Mouse (Mus musculus) ES-Bruce4 (cell line): ENCODE measurements around the gene Cfap20. TPM values are rescaled to one million over a fixed set of nuclear protein-coding genes. Genes with fewer than 3 reads are reported as not detected.

Experiments used
- H3K27ac ChIP-seq: 2 replicates; pipeline ENCODE4 v1.5.1; 2012; ENCODE audit warnings: low read length, inconsistent platforms; ENCODE audit not compliant: insufficient read depth
- H3K27me3 ChIP-seq: 2 replicates; pipeline ENCODE4 v1.6.1; 2012; ENCODE audit warnings: mild to moderate bottlenecking, low read length, inconsistent platforms; ENCODE audit not compliant: control insufficient read depth, poor library complexity, insufficient read depth, severe bottlenecking
- H3K36me3 ChIP-seq: 2 replicates; pipeline ENCODE4 v1.6.1; 2012; ENCODE audit warnings: inconsistent platforms, mild to moderate bottlenecking, low read length, moderate library complexity; ENCODE audit not compliant: control insufficient read depth, poor library complexity, insufficient read depth, severe bottlenecking
- H3K4me1 ChIP-seq: one replicate; pipeline ENCODE4 v1.8.1; 2011; ENCODE audit warnings: low read length; ENCODE audit not compliant: control insufficient read depth, insufficient read depth
- H3K4me3 ChIP-seq: 2 replicates; pipeline ENCODE4 v1.5.1; 2011; ENCODE audit warnings: low read depth, mild to moderate bottlenecking, low read length
- H3K9ac ChIP-seq: 2 replicates; pipeline ENCODE4 v1.6.1; 2012; ENCODE audit warnings: low read depth, mild to moderate bottlenecking, inconsistent platforms; ENCODE audit not compliant: poor library complexity, severe bottlenecking
- H3K9me3 ChIP-seq: replicated peaks from 2 replicates; pipeline ENCODE4 v1.6.1; 2012; ENCODE audit warnings: mild to moderate bottlenecking, low read length, inconsistent platforms; ENCODE audit not compliant: control insufficient read depth, poor library complexity, insufficient read depth, severe bottlenecking
- CTCF ChIP-seq: IDR thresholded peaks from one replicate; pipeline ENCODE4 v1.8.1; 2011; ENCODE audit warnings: low read depth, low read length
- EP300 ChIP-seq: IDR thresholded peaks from 2 replicates; pipeline ENCODE4 v1.6.1; 2011; ENCODE audit warnings: low read depth, low read length; ENCODE audit not compliant: insufficient read depth
- POLR2A ChIP-seq: IDR thresholded peaks from one replicate; pipeline ENCODE4 v1.8.1; 2011; ENCODE audit warnings: low read length; ENCODE audit not compliant: insufficient read depth
- polyA plus RNA-seq: library from polyadenylated mRNA; stranded (reverse); fragments of >200 nt; gene quantifications from 2 replicates; pipeline ENCODE4 v1.2.4, GENCODE M21; 2011; ENCODE audit warnings: low read depth; ENCODE audit not compliant: missing spikeins, insufficient read depth, insufficient read length

The Cfap20 gene
- polyA plus RNA-seq, 1 experiment: 132 TPM

DNA sequence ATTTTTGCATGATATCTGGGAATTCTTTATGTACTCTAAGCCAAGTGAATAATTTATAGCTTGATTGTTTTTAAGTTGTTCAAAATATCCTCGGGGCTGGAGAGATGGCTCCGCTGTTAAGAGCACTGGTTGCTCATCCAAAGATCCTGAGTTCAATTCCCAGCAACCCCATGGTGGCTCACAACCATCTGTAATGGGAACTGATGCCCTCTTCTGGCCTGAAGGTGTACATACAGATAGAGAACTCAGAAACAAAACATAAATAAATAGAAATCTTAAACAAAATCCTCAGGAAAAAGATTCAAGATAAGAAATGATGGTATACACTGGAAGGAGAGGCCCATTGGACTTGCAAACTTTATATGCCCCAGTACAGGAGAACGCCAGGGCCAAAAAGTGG lies 1.3 kb upstream of the Cfap20 start:
- Histone ChIP-seq H3K9ac (no peak overlapping the region), H3K27me3 (no peaks in the 10 kb centered on the region), H3K9me3 (no peaks in the 10 kb centered on the region)

GRCm38 (mm10) chr8:95435471-95435870 lies 802 bp upstream of the Cfap20 start:
- Histone ChIP-seq H3K27me3 (no peaks in the 10 kb centered on the region), H3K9ac (peak overlapping the region; percentile 35), H3K4me3 (no peak overlapping the region), H3K4me1 (peaks cover 2% of the 10 kb centered on the region), H3K27ac (no peak overlapping the region), H3K36me3 (peaks cover 4% of the 10 kb centered on the region), H3K9me3 (no peaks in the 10 kb centered on the region)
- no peak for TF ChIP-seq CTCF
- no peak for TF ChIP-seq EP300
- no peak for TF ChIP-seq POLR2A

More for the DNA sequence above, 1.3 kb upstream of the Cfap20 start:
- TF ChIP-seq CTCF (peak; percentile 20), POLR2A (no peak), EP300 (no peak)
- H3K4me1 ChIP-seq: peaks cover 2% of the 10 kb centered on the region
- no peak overlapping the region for H3K4me3 ChIP-seq
- H3K36me3 ChIP-seq: peaks cover 4% of the 10 kb centered on the region
- H3K27ac ChIP-seq: no peak overlapping the region

DNA sequence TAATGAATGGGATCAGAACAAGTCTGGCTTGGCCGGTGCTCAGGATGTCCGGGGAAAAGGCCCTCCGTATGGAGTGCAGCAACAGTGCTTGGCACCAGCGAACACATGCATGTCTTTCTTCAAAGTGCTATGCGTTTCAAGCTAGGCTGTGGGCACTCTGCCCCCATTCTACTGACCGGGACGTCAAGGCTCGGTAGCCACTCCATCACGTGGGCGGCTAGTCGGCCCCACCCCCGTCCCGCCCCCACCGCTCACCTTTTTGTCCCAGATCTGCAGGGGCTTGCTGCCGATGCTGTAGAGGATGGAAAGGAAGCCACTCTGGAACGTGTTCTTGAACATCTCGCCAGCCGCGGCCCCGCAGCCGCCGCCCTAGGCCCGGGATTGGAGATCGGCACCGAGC lies 436 bp downstream of the Cfap20 start:
- peaks cover 4% of the 10 kb centered on the region for H3K36me3 ChIP-seq
- TF ChIP-seq EP300 (no peak), POLR2A (no peak), CTCF (no peak)

DNA sequence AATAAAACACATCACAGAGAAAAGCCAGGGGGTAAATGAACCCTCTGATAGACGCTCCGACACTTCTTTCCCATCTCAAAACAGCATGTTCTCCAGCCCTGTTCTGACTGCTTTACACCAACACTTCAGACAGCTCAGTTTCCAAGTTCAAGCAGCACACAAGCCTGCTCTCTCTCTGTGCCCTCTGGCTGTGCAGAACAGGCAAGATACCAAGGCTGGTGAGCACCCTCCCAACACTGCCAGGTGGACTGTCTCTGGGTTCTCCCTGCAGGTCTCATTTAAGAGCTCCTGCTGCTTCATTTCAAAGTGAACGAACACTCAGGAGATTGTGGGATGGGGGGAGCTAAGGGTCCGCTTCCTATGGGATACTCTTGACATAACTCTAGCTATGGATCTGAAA lies 1.5 kb downstream of the Cfap20 start:
- Histone ChIP-seq H3K4me1 (peaks cover 2% of the 10 kb centered on the region), H3K9ac (peak overlapping the region; percentile 90; the same call in 1 of the 2 replicates), H3K27ac (no peak overlapping the region), H3K36me3 (peaks cover 4% of the 10 kb centered on the region), H3K9me3 (no peaks in the 10 kb centered on the region), H3K27me3 (no peaks in the 10 kb centered on the region), H3K4me3 (no peak overlapping the region)
- no peak for TF ChIP-seq POLR2A

More for the DNA sequence above, 436 bp downstream of the Cfap20 start:
- peaks cover 2% of the 10 kb centered on the region for H3K4me1 ChIP-seq
- H3K9me3 ChIP-seq: no peaks in the 10 kb centered on the region
- H3K9ac ChIP-seq: peak overlapping the region; percentile 90
- H3K27me3 ChIP-seq: no peaks in the 10 kb centered on the region
- peak overlapping the region; percentile 94 for H3K4me3 ChIP-seq
- no peak overlapping the region for H3K27ac ChIP-seq

GRCm38 (mm10) chr8:95432471-95432870 lies 2.2 kb downstream of the Cfap20 start:
- H3K9me3 ChIP-seq: no peaks in the 10 kb centered on the region
- TF ChIP-seq EP300: no peak
- TF ChIP-seq CTCF: no peak
- TF ChIP-seq POLR2A: no peak
- H3K27ac ChIP-seq: no peak overlapping the region
- H3K4me1 ChIP-seq: peaks cover 2% of the 10 kb centered on the region
- no peaks in the 10 kb centered on the region for H3K27me3 ChIP-seq
- no peak overlapping the region for H3K9ac ChIP-seq
- peaks cover 4% of the 10 kb centered on the region for H3K36me3 ChIP-seq
- H3K4me3 ChIP-seq: no peak overlapping the region

- no peak overlapping the region for H3K9ac ChIP-seq
- H3K27me3 ChIP-seq: no peaks in the 10 kb centered on the region
- TF ChIP-seq CTCF (peak; percentile 10), POLR2A (no peak), EP300 (no peak)
- H3K4me1 ChIP-seq: peaks cover 2% of the 10 kb centered on the region
- H3K4me3 ChIP-seq: no peak overlapping the region
- no peaks in the 10 kb centered on the region for H3K9me3 ChIP-seq
- H3K27ac ChIP-seq: no peak overlapping the region
- H3K36me3 ChIP-seq: peaks cover 4% of the 10 kb centered on the region
Measured at GRCm38 (mm10) chr8:95429945-95430344, 4.7 kb downstream of the Cfap20 start.
